Mouse (Mus musculus) lung, embryonic 14.5 days (tissue): ENCODE data around the gene Pfas. TPM values are rescaled to one million over a fixed set of nuclear protein-coding genes. Genes with fewer than 3 reads are reported as not detected.
A peak's percentile ranks its signal among the peaks of the same experiment; 100 is the strongest.
"Not testable (repeated sequence)": the region's sequence is repeated elsewhere in the genome, so short reads cannot be mapped to it uniquely, and the experiment has no call there.

Source experiments
- ATAC-seq: fragments of 200-750 bp; cut with Nextera tagmentation; 2 replicates; pipeline ENCODE4 v1.8.0; 2017; ENCODE audit warnings: mild to moderate bottlenecking, moderate TSS enrichment, moderate library complexity; ENCODE audit not compliant: insufficient read depth
- DNase-seq: peaks from one replicate; pipeline ENCODE4 v3.0.0-alpha.2; 2015
- H3K27ac ChIP-seq: fragments of 300-500 bp; sonication (generic); 2 replicates; pipeline ENCODE4 v1.5.1; 2014; ENCODE audit warnings: low read depth, mild to moderate bottlenecking, moderate library complexity
- H3K27me3 ChIP-seq: fragments of 300-500 bp; sonication (generic); 2 replicates; pipeline ENCODE4 v1.6.1; 2014; ENCODE audit warnings: low read length, control low read depth; ENCODE audit not compliant: insufficient read depth
- H3K36me3 ChIP-seq: fragments of 300-500 bp; sonication (generic); 2 replicates; pipeline ENCODE4 v1.6.1; 2014; ENCODE audit warnings: control low read depth; ENCODE audit not compliant: insufficient read depth
- H3K4me1 ChIP-seq: fragments of 300-500 bp; sonication (generic); 2 replicates; pipeline ENCODE4 v1.6.1; 2014; ENCODE audit warnings: antibody characterized with exemption, control low read depth; ENCODE audit not compliant: insufficient read depth
- H3K4me2 ChIP-seq: fragments of 300-500 bp; sonication (generic); 2 replicates; pipeline ENCODE4 v1.6.1; 2014; ENCODE audit warnings: mild to moderate bottlenecking
- H3K4me3 ChIP-seq: fragments of 300-500 bp; sonication (generic); 2 replicates; pipeline ENCODE4 v1.5.1; 2014; ENCODE audit warnings: low read depth, low read length
- H3K9ac ChIP-seq: fragments of 300-500 bp; sonication (generic); 2 replicates; pipeline ENCODE4 v1.6.1; 2014
- H3K9me3 ChIP-seq: fragments of 300-500 bp; sonication (generic); 2 replicates; pipeline ENCODE4 v1.6.1; 2016; ENCODE audit warnings: low read depth, low read length, control low read depth
- CTCF ChIP-seq: IDR thresholded peaks from 2 replicates; pipeline ENCODE4 v1.5.1; 2016; ENCODE audit warnings: antibody characterized with exemption, low read depth
- WGBS: fragments of 180-500 bp; shearing (Covaris S2); extraction: QIAGEN DNeasy Blood & Tissue Kit; methylation state at CpG from one replicate; pipeline ENCODE4 v1.1.7; 2014; 5-methylcytosine and 5-hydroxymethylcytosine counted together
- polyA plus RNA-seq: library from polyadenylated mRNA; unstranded; fragments of >200 nt; fragmentation: Nextera tagmentation; extraction: Ambion mirVana; gene quantifications from 2 replicates; pipeline ENCODE4 v1.2.1, GENCODE M21; 2014

Gene Pfas
- polyA plus RNA-seq, 1 experiment from 2014 or later = 43.3 TPM

GRCm38 (mm10) chr11:68970232-68970631, 38.0 kb downstream of the Pfas start:
- TF ChIP-seq CTCF = no peak
- Histone ChIP-seq H3K9ac (no peak overlapping the region), H3K36me3 (no peaks in the 10 kb centered on the region), H3K27ac (no peak overlapping the region), H3K9me3 (no peaks in the 10 kb centered on the region), H3K4me2 (no peak overlapping the region), H3K4me3 (no peak overlapping the region), H3K27me3 (no peaks in the 10 kb centered on the region), H3K4me1 (no peaks in the 10 kb centered on the region; the same call in 1 of the 2 replicates)
- DNase-seq (peak; percentile 78), ATAC-seq (no peak)
- WGBS = 57% methylated on average over 4 of the region's 4 CpGs

- Histone ChIP-seq H3K4me1 (no peaks in the 10 kb centered on the region; the same call in 1 of the 2 replicates), H3K4me2 (peak overlapping the region; percentile 83), H3K27me3 (no peaks in the 10 kb centered on the region), H3K36me3 (no peaks in the 10 kb centered on the region), H3K9me3 (no peaks in the 10 kb centered on the region), H3K9ac (no peak overlapping the region), H3K27ac (no peak overlapping the region), H3K4me3 (no peak overlapping the region)
- DNase-seq (no peak), ATAC-seq (no peak)
- WGBS = 82% methylated on average over 11 of the region's 11 CpGs
- no peak for TF ChIP-seq CTCF
Measured at GRCm38 (mm10) chr11:68968752-68969151, 39.5 kb downstream of the Pfas start.

- under 1% methylated on average over 50 of the region's 50 CpGs for WGBS
- TF ChIP-seq CTCF = peak; percentile 31; the same call in 1 of the 2 replicates
- DNase-seq (peak; percentile 96), ATAC-seq (peak; percentile 97)
- H3K4me1 ChIP-seq = no peaks in the 10 kb centered on the region; the same call in 1 of the 2 replicates
- peak within 1 kb of the TSS; percentile 10; the same call in 1 of the 2 replicates for H3K27ac ChIP-seq
- peak within 1 kb of the TSS; percentile 50 for H3K9ac ChIP-seq
- peak within 1 kb of the TSS; percentile 50 for H3K4me3 ChIP-seq
- H3K4me2 ChIP-seq = peak within 1 kb of the TSS; percentile 83
- no peaks in the 10 kb centered on the region for H3K27me3 ChIP-seq
- no peaks in the 10 kb centered on the region for H3K9me3 ChIP-seq
- no peaks in the 10 kb centered on the region for H3K36me3 ChIP-seq
Measured at GRCm38 (mm10) chr11:68967337-68968282, 40.6 kb downstream of the Pfas start, which contains the start of gene Slc25a35. Slc25a35 (plus strand) TSS chr11:68968131.

- no peaks in the 10 kb centered on the region for H3K9me3 ChIP-seq
- H3K9ac ChIP-seq = no peak overlapping the region
- no peak for TF ChIP-seq CTCF
- no peaks in the 10 kb centered on the region for H3K36me3 ChIP-seq
- no peak overlapping the region; the same call in 1 of the 2 replicates for H3K4me3 ChIP-seq
- 32% methylated on average over 1 of the region's 1 CpGs for WGBS
- DNase-seq (no peak), ATAC-seq (no peak)
- 0 out of 2 replicates have a peak overlapping the region, but pooled peaks have one; percentile 83 for H3K4me2 ChIP-seq
- no peaks in the 10 kb centered on the region for H3K27me3 ChIP-seq
- H3K27ac ChIP-seq = no peak overlapping the region
- no peaks in the 10 kb centered on the region for H3K4me1 ChIP-seq
Measured at GRCm38 (mm10) chr11:68966554-68966953, 41.7 kb downstream of the Pfas start.

- no peaks in the 10 kb centered on the region for H3K9me3 ChIP-seq
- H3K27me3 ChIP-seq = no peaks in the 10 kb centered on the region
- no peaks in the 10 kb centered on the region for H3K4me1 ChIP-seq
- no peak overlapping the region for H3K4me2 ChIP-seq
- ATAC-seq (no peak), DNase-seq (peak; percentile 84)
- no peaks in the 10 kb centered on the region for H3K36me3 ChIP-seq
- no peak overlapping the region for H3K9ac ChIP-seq
- H3K27ac ChIP-seq = no peak overlapping the region
- 29% methylated on average over 3 of the region's 3 CpGs for WGBS
- H3K4me3 ChIP-seq = no peak overlapping the region
- peak; percentile 64 for TF ChIP-seq CTCF
Measured at GRCm38 (mm10) chr11:68965845-68966244, 42.4 kb downstream of the Pfas start.

GRCm38 (mm10) chr11:68965050-68965449, 43.2 kb downstream of the Pfas start:
- TF ChIP-seq CTCF = no peak
- no peaks in the 10 kb centered on the region for H3K4me1 ChIP-seq
- no peak for ATAC-seq

GRCm38 (mm10) chr11:68963405-68963804, 44.9 kb downstream of the Pfas start:
- Histone ChIP-seq H3K27me3 (no peaks in the 10 kb centered on the region), H3K4me1 (no peaks in the 10 kb centered on the region), H3K4me2 (no peak overlapping the region), H3K27ac (no peak overlapping the region), H3K9ac (no peak overlapping the region), H3K36me3 (no peaks in the 10 kb centered on the region), H3K9me3 (no peaks in the 10 kb centered on the region), H3K4me3 (no peak overlapping the region)
- no peak for TF ChIP-seq CTCF
- 80% methylated on average over 2 of the region's 2 CpGs for WGBS
- ATAC-seq (no peak), DNase-seq (no peak)

More at GRCm38 (mm10) chr11:68965050-68965449, 43.2 kb downstream of the Pfas start:
- Histone ChIP-seq H3K27ac (no peak overlapping the region), H3K4me2 (no peak overlapping the region), H3K4me3 (no peak overlapping the region), H3K9ac (no peak overlapping the region), H3K27me3 (no peaks in the 10 kb centered on the region), H3K36me3 (no peaks in the 10 kb centered on the region), H3K9me3 (no peaks in the 10 kb centered on the region)
- no peak for DNase-seq

- not testable (repeated sequence) for H3K4me2 ChIP-seq, DNase-seq, H3K27ac ChIP-seq, H3K9me3 ChIP-seq, H3K4me1 ChIP-seq, H3K36me3 ChIP-seq, ATAC-seq, H3K4me3 ChIP-seq, H3K9ac ChIP-seq, H3K27me3 ChIP-seq
- 12% methylated on average over 11 of the region's 11 CpGs for WGBS
Measured at GRCm38 (mm10) chr11:68962159-68962558, 46.1 kb downstream of the Pfas start.
